ENCODE assay signal across 29 mouse cellular contexts in the genomic region with DNA sequence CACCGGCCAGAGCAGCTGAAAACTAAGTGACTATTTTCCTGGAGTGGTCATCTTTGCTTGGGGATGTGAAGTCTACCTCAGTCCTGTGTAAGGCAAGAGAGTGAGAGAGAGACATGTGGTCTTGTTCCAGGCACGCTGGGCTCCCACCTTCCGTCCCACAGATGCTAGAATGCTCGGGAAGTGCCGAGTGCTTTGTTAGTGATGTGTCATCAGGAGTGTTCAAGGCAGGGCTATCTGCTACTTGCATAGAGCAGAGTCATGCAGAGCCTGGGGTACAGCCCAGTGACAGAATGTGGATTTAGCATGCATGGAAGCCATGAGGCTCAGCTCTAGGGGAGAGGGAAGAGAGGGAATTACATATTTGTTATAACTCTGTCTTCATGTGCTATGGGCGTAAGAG. TPM values are rescaled to one million over a fixed set of nuclear protein-coding genes. Genes with fewer than 3 reads are reported as not detected.
DNase-seq lines count a peak whose midpoint lies in the region; ATAC-seq lines count a peak whose summit lies in the region.
"Had no signal": no experiment of that assay in that cellular context is flagged by ENCODE, and none has a peak within 500 bp of the region (broad histone marks: within the 10 kb centered on the region; RNA-seq: fewer than 3 reads in every experiment).

No protein-coding gene starts in this region.

- no peak overlapping the region for H3K4me2 ChIP-seq in midbrain, embryonic 11.5 days
- H3K4me2 ChIP-seq in kidney, embryonic 15.5 days = no peak overlapping the region
- H3K4me2 ChIP-seq: embryonic facial prominence, embryonic 12.5 days; forebrain, embryonic 13.5 days; heart, embryonic 11.5 days; limb, embryonic 12.5 days; liver, embryonic 12.5 days had no signal

- 0 out of 2 replicates have a peak, but pooled peaks cover 3% of the 10 kb centered on the region for H3K36me3 ChIP-seq in midbrain, embryonic 11.5 days (ENCODE audit: control insufficient read depth, insufficient read depth, low read length)
- peaks cover 77% of the 10 kb centered on the region for H3K36me3 ChIP-seq in midbrain, embryonic 10.5 days
- peaks cover 85% of the 10 kb centered on the region for H3K36me3 ChIP-seq in kidney, embryonic 15.5 days

- no peak overlapping the region for H3K4me3 ChIP-seq in midbrain, embryonic 11.5 days (ENCODE audit: low read depth, low read length)
- no peak overlapping the region for H3K4me3 ChIP-seq in midbrain, embryonic 10.5 days
- no peak overlapping the region for H3K4me3 ChIP-seq in brown adipose tissue, adult 24 weeks (ENCODE audit: insufficient read depth, low read depth, low read length)
- no peak overlapping the region for H3K4me3 ChIP-seq in kidney, embryonic 15.5 days (replicated peaks)
- H3K4me3 ChIP-seq: embryonic facial prominence, embryonic 12.5 days; erythroblast, embryonic 14.5 days; forebrain, embryonic 13.5 days; hindbrain, embryonic 10.5 days; layer of hippocampus, adult 2 months; limb, embryonic 12.5 days; liver, embryonic 12.5 days had no signal

- no peaks in the 10 kb centered on the region for H3K4me1 ChIP-seq in midbrain, embryonic 11.5 days (ENCODE audit: control insufficient read depth, insufficient read depth, low read length)
- H3K4me1 ChIP-seq in midbrain, embryonic 10.5 days = peaks cover 7% of the 10 kb centered on the region
- peaks cover 60% of the 10 kb centered on the region for H3K4me1 ChIP-seq in brown adipose tissue, adult 24 weeks (ENCODE audit: control insufficient read depth, insufficient read depth, insufficient read length, low read length)
- H3K4me1 ChIP-seq in kidney, embryonic 15.5 days = peaks cover 44% of the 10 kb centered on the region
- H3K4me1 ChIP-seq: embryonic facial prominence, embryonic 12.5 days; limb, embryonic 12.5 days had no signal

- peak; percentile 1 for DNase-seq in adrenal gland, adult 2 months
- DNase-seq in adrenal gland, postnatal 14 days = no peak
- peak; percentile 75 for DNase-seq in midbrain, embryonic 11.5 days (ENCODE audit: low spot score, missing footprints)
- DNase-seq in midbrain, embryonic 10.5 days (ENCODE audit: low spot score) = no peak
- DNase-seq in left cerebral cortex, postnatal 10 days (ENCODE audit: extremely low spot score in 1 of 2, low spot score in 2 of 2) = no peak
- DNase-seq: adrenal gland, adult 8-10 months; cerebellum, adult 11 months; cerebellum, postnatal 14 days; kidney, adult 9 months; layer of hippocampus, postnatal 36 days; lung, adult 2 months; spleen, adult 18-20 months; thymus, postnatal 25 days had no signal

- no peaks in the 10 kb centered on the region for H3K27me3 ChIP-seq in midbrain, embryonic 11.5 days (ENCODE audit: control insufficient read depth, insufficient read depth, low read length)
- H3K27me3 ChIP-seq in midbrain, embryonic 10.5 days (ENCODE audit: low read depth, poor library complexity, severe bottlenecking) = no peaks in the 10 kb centered on the region
- no peaks in the 10 kb centered on the region for H3K27me3 ChIP-seq in kidney, embryonic 15.5 days
- H3K27me3 ChIP-seq: embryonic facial prominence, embryonic 12.5 days; forebrain, embryonic 13.5 days; limb, embryonic 12.5 days; liver, embryonic 12.5 days had no signal

- H3K9ac ChIP-seq in midbrain, embryonic 11.5 days (ENCODE audit: low read length) = no peak overlapping the region
- no peak overlapping the region for H3K9ac ChIP-seq in kidney, embryonic 15.5 days
- H3K9ac ChIP-seq: embryonic facial prominence, embryonic 12.5 days; limb, embryonic 12.5 days; liver, embryonic 12.5 days had no signal

- intact Hi-C loops in left cerebral cortex, postnatal 10 days (cut with DNase I) = no loop called here

- no peaks in the 10 kb centered on the region for H3K9me3 ChIP-seq in midbrain, embryonic 11.5 days (ENCODE audit: control insufficient read depth, low read length)
- H3K9me3 ChIP-seq in midbrain, embryonic 10.5 days (replicated peaks) = no peaks in the 10 kb centered on the region
- no peaks in the 10 kb centered on the region for H3K9me3 ChIP-seq in kidney, embryonic 15.5 days (replicated peaks)
- H3K9me3 ChIP-seq: embryonic facial prominence, embryonic 12.5 days; forebrain, embryonic 13.5 days; hindbrain, embryonic 10.5 days; limb, embryonic 12.5 days; liver, embryonic 12.5 days had no signal

- WGBS in midbrain, embryonic 11.5 days = 88% methylated on average over 6 of the region's 6 CpGs
- WGBS in midbrain, embryonic 10.5 days = 90% methylated on average over 6 of the region's 6 CpGs
- 87% methylated on average over 6 of the region's 6 CpGs for WGBS in kidney, embryonic 15.5 days

- H3K27ac ChIP-seq in midbrain, embryonic 11.5 days (ENCODE audit: low read depth, low read length) = no peak overlapping the region
- H3K27ac ChIP-seq in midbrain, embryonic 10.5 days (replicated peaks) = no peak overlapping the region
- peak overlapping the region; percentile 33 for H3K27ac ChIP-seq in brown adipose tissue, adult 24 weeks (replicated peaks; ENCODE audit: low read depth, low read length)
- H3K27ac ChIP-seq in kidney, embryonic 15.5 days = no peak overlapping the region
- H3K27ac ChIP-seq: embryonic facial prominence, embryonic 12.5 days; forebrain, embryonic 13.5 days; hindbrain, embryonic 10.5 days; layer of hippocampus, adult 2 months; limb, embryonic 12.5 days; liver, embryonic 12.5 days had no signal

- no peak for ATAC-seq in midbrain, embryonic 11.5 days (ENCODE audit: low FRiP score)
- ATAC-seq in kidney, embryonic 15.5 days (replicated peaks; ENCODE audit: low FRiP score) = no peak
- ATAC-seq: forebrain, embryonic 13.5 days; hindbrain, embryonic 16.5 days; liver, embryonic 12.5 days had no signal

RNA-seq across cellular contexts. Expression of gene B230217C12Rik, which starts 12.9 kb away (rescaled TPM):
- 1 to 10 TPM; 2.9 to 4.6 TPM for total RNA-seq in adrenal gland, adult 2 months (2021)
- polyA plus RNA-seq in adrenal gland, adult 2 months (2012; rRNA removed) = 1.8 and 2.5 TPM in 2 replicates
- 2.4 and 3.5 TPM in 2 replicates for total RNA-seq in adrenal gland, postnatal 14 days (2021)
- 14.7 and 17.3 TPM in 2 replicates for polyA plus RNA-seq in midbrain, embryonic 11.5 days (2014; fragmentation: Nextera tagmentation; extraction: Ambion mirVana)
- 12.6 and 14.3 TPM in 2 replicates for polyA plus RNA-seq in midbrain, embryonic 10.5 days (2016; fragmentation: Nextera tagmentation; extraction: Ambion mirVana)
- 0.59 and 2.0 TPM in 2 replicates for polyA plus RNA-seq in brown adipose tissue, adult 24 weeks (2012; ENCODE audit: insufficient read depth, insufficient read length, missing spikeins)
- total RNA-seq in left cerebral cortex, postnatal 10 days (2021) = 10 to 100 TPM; 40.0 to 45.1 TPM
- 7.4 and 7.5 TPM in 2 replicates for polyA plus RNA-seq in kidney, embryonic 15.5 days (2015; fragmentation: Nextera tagmentation; extraction: Ambion mirVana)
- total RNA-seq: granulocyte monocyte progenitor cell, adult 5-6 weeks; monocyte, adult 5-6 weeks had no signal
- polyA plus RNA-seq: erythroblast, embryonic 14.5 days had no signal

RNA-seq across cellular contexts. Expression of gene Lasp1, which starts 28.9 kb away (rescaled TPM):
- total RNA-seq in adrenal gland, adult 2 months (2021) = 100 to 1,000 TPM; 118 to 172 TPM
- 127 and 138 TPM in 2 replicates for polyA plus RNA-seq in adrenal gland, adult 2 months (2012; rRNA removed)
- total RNA-seq in adrenal gland, postnatal 14 days (2021) = 98.2 and 107 TPM in 2 replicates
- 52.6 and 59.2 TPM in 2 replicates for polyA plus RNA-seq in midbrain, embryonic 11.5 days (2014; fragmentation: Nextera tagmentation; extraction: Ambion mirVana)
- polyA plus RNA-seq in midbrain, embryonic 10.5 days (2016; fragmentation: Nextera tagmentation; extraction: Ambion mirVana) = 75.1 and 88.8 TPM in 2 replicates
- 56.3 and 58.1 TPM in 2 replicates for polyA plus RNA-seq in brown adipose tissue, adult 24 weeks (2012; ENCODE audit: insufficient read depth, insufficient read length, missing spikeins)
- 100 to 1,000 TPM; 190 to 203 TPM for total RNA-seq in left cerebral cortex, postnatal 10 days (2021)
- polyA plus RNA-seq in kidney, embryonic 15.5 days (2015; fragmentation: Nextera tagmentation; extraction: Ambion mirVana) = 104 and 108 TPM in 2 replicates

RNA-seq across cellular contexts. Expression of gene Rpl23, which starts 45.4 kb away (rescaled TPM):
- total RNA-seq in adrenal gland, adult 2 months (2021) = 100 to 1,000 TPM; 700 to 846 TPM
- polyA plus RNA-seq in adrenal gland, adult 2 months (2012; rRNA removed) = 13.7 and 14.2 TPM in 2 replicates
- total RNA-seq in adrenal gland, postnatal 14 days (2021) = 809 and 980 TPM in 2 replicates
- polyA plus RNA-seq in midbrain, embryonic 11.5 days (2014; fragmentation: Nextera tagmentation; extraction: Ambion mirVana) = 441 and 443 TPM in 2 replicates
- polyA plus RNA-seq in midbrain, embryonic 10.5 days (2016; fragmentation: Nextera tagmentation; extraction: Ambion mirVana) = 378 and 451 TPM in 2 replicates
- polyA plus RNA-seq in brown adipose tissue, adult 24 weeks (2012; ENCODE audit: insufficient read depth, insufficient read length, missing spikeins) = 268 and 348 TPM in 2 replicates
- 100 to 1,000 TPM; 423 to 456 TPM for total RNA-seq in left cerebral cortex, postnatal 10 days (2021)
- 565 and 652 TPM in 2 replicates for polyA plus RNA-seq in kidney, embryonic 15.5 days (2015; fragmentation: Nextera tagmentation; extraction: Ambion mirVana)

RNA-seq across cellular contexts. Expression of gene 1700001P01Rik, which starts 51.9 kb away (rescaled TPM):
- under 1 TPM in 1 of 2 experiments, not detected in 1; 0.49 TPM for total RNA-seq in adrenal gland, adult 2 months (2021)
- polyA plus RNA-seq in adrenal gland, adult 2 months (2012; rRNA removed) = not detected in 2 replicates
- total RNA-seq in adrenal gland, postnatal 14 days (2021) = not detected in 2 replicates
- 0.47 and 0.78 TPM in 2 replicates for polyA plus RNA-seq in midbrain, embryonic 11.5 days (2014; fragmentation: Nextera tagmentation; extraction: Ambion mirVana)
- 0.20 and 0.46 TPM in 2 replicates for polyA plus RNA-seq in midbrain, embryonic 10.5 days (2016; fragmentation: Nextera tagmentation; extraction: Ambion mirVana)
- polyA plus RNA-seq in brown adipose tissue, adult 24 weeks (2012; ENCODE audit: insufficient read depth, insufficient read length, missing spikeins) = not detected in 2 replicates
- under 1 TPM; 0.60 to 0.63 TPM for total RNA-seq in left cerebral cortex, postnatal 10 days (2021)
- 0.62 and 0.67 TPM in 2 replicates for polyA plus RNA-seq in kidney, embryonic 15.5 days (2015; fragmentation: Nextera tagmentation; extraction: Ambion mirVana)
- total RNA-seq: gastrocnemius, adult 8-10 months; granulocyte monocyte progenitor cell, adult 5-6 weeks; monocyte, adult 5-6 weeks had no signal
- polyA plus RNA-seq: embryonic facial prominence, embryonic 12.5 days; erythroblast, embryonic 14.5 days; heart, embryonic 11.5 days; heart, postnatal 0 days; intestine, embryonic 16.5 days; limb, embryonic 12.5 days; liver, embryonic 12.5 days had no signal

RNA-seq across cellular contexts. Expression of gene Fbxo47, which starts 56.3 kb away (rescaled TPM):
- total RNA-seq in adrenal gland, adult 2 months (2021) = 1 to 10 TPM in 1 of 2 experiments, under 1 TPM in 1; 0.78 to 1.0 TPM
- polyA plus RNA-seq in adrenal gland, adult 2 months (2012; rRNA removed) = 0.21 TPM in 1 of 2 replicates, not detected in the other
- total RNA-seq in adrenal gland, postnatal 14 days (2021) = 1.0 and 1.2 TPM in 2 replicates
- polyA plus RNA-seq in midbrain, embryonic 11.5 days (2014; fragmentation: Nextera tagmentation; extraction: Ambion mirVana) = 0.83 and 0.96 TPM in 2 replicates
- polyA plus RNA-seq in midbrain, embryonic 10.5 days (2016; fragmentation: Nextera tagmentation; extraction: Ambion mirVana) = 0.38 and 0.40 TPM in 2 replicates
- 1.3 and 1.8 TPM in 2 replicates for polyA plus RNA-seq in brown adipose tissue, adult 24 weeks (2012; ENCODE audit: insufficient read depth, insufficient read length, missing spikeins)
- under 1 TPM; 0.63 to 0.86 TPM for total RNA-seq in left cerebral cortex, postnatal 10 days (2021)
- 0.48 and 0.73 TPM in 2 replicates for polyA plus RNA-seq in kidney, embryonic 15.5 days (2015; fragmentation: Nextera tagmentation; extraction: Ambion mirVana)
- polyA plus RNA-seq: erythroblast, embryonic 14.5 days had no signal

Comparison
In these comparisons a context has a peak if more than half of its experiments do, and no peak if none do; other contexts are left out.
1. DNase-seq: peak in adrenal gland, adult 2 months (single experiment) and midbrain, embryonic 11.5 days (single experiment); none in adrenal gland, postnatal 14 days (single experiment), midbrain, embryonic 10.5 days (single experiment) and left cerebral cortex, postnatal 10 days (0 of 2).
2. RNA of gene Rpl23, which starts 45.4 kb away (polyA plus RNA-seq): 565 to 652 TPM in kidney, embryonic 15.5 days, 378 to 451 TPM in midbrain, embryonic 10.5 days, 441 to 443 TPM in midbrain, embryonic 11.5 days and 268 to 348 TPM in brown adipose tissue, adult 24 weeks; 13.7 to 14.2 TPM in adrenal gland, adult 2 months; every median in the first group is over 10 times any median in the second.